Mouse (Mus musculus) heart, postnatal 0 days (tissue): Measurements from ENCODE around the gene Rmnd1. TPM values are rescaled to one million over a fixed set of nuclear protein-coding genes. Genes with fewer than 3 reads are reported as not detected.
"Not testable (repeated sequence)": the region's sequence is repeated elsewhere in the genome, so short reads cannot be mapped to it uniquely, and the experiment has no call there.

Experiments
- ATAC-seq: fragments of 200-750 bp; cut with Nextera tagmentation; 2 replicates; pipeline ENCODE4 v1.8.0; 2017; ENCODE audit warnings: low read depth, moderate number of reproducible peaks, moderate library complexity; ENCODE audit not compliant: insufficient read depth
- DNase-seq: peaks from one replicate; pipeline ENCODE4 v3.0.0-alpha.2; 2016; ENCODE audit warnings: low spot score
- H3K27ac ChIP-seq: fragments of 300-500 bp; sonication (generic); 2 replicates; pipeline ENCODE4 v1.5.1; 2014; ENCODE audit warnings: low read depth, mild to moderate bottlenecking
- H3K27me3 ChIP-seq: fragments of 300-500 bp; sonication (generic); 2 replicates; pipeline ENCODE4 v1.6.1; 2014; ENCODE audit warnings: low read length, mixed read lengths; ENCODE audit not compliant: control insufficient read depth, insufficient read depth
- H3K36me3 ChIP-seq: fragments of 300-500 bp; sonication (generic); replicated peaks from 2 replicates; pipeline ENCODE4 v1.6.1; 2014; ENCODE audit warnings: low read length, mixed read lengths; ENCODE audit not compliant: control insufficient read depth, insufficient read depth
- H3K4me1 ChIP-seq: fragments of 300-500 bp; sonication (generic); 2 replicates; pipeline ENCODE4 v1.6.1; 2014; ENCODE audit warnings: antibody characterized with exemption; ENCODE audit not compliant: control insufficient read depth, insufficient read depth
- H3K4me2 ChIP-seq: fragments of 300-500 bp; sonication (generic); 2 replicates; pipeline ENCODE4 v1.6.1; 2014; ENCODE audit warnings: low read depth, mild to moderate bottlenecking, low read length, moderate library complexity
- H3K4me3 ChIP-seq: fragments of 300-500 bp; sonication (generic); 2 replicates; pipeline ENCODE4 v1.5.1; 2014; ENCODE audit warnings: low read depth, low read length
- H3K9ac ChIP-seq: fragments of 300-500 bp; sonication (generic); replicated peaks from 2 replicates; pipeline ENCODE4 v1.6.1; 2014; ENCODE audit warnings: low read depth, low read length, mixed read lengths
- H3K9me3 ChIP-seq: fragments of 300-500 bp; sonication (generic); replicated peaks from 2 replicates; pipeline ENCODE4 v1.6.1; 2016; ENCODE audit warnings: low read length; ENCODE audit not compliant: control insufficient read depth
- CTCF ChIP-seq: IDR thresholded peaks from 2 replicates; pipeline ENCODE4 v1.5.1; 2016; ENCODE audit warnings: antibody characterized with exemption, control low read depth, low read depth
- EP300 ChIP-seq: IDR thresholded peaks from 2 replicates; pipeline ENCODE4 v1.6.1; 2016; ENCODE audit warnings: antibody characterized with exemption, low read depth
- WGBS: fragments of 180-500 bp; shearing (Covaris S2); extraction: QIAGEN DNeasy Blood & Tissue Kit; methylation state at CpG from one replicate; pipeline ENCODE4 v1.1.7; 2014; 5-methylcytosine and 5-hydroxymethylcytosine counted together
- polyA plus RNA-seq: library from polyadenylated mRNA; unstranded; fragments of >200 nt; fragmentation: Nextera tagmentation; extraction: Ambion mirVana; gene quantifications from 2 replicates; pipeline ENCODE4 v1.2.1, GENCODE M21; 2015
- total RNA-seq: library from RNA; depleted of rRNA; stranded (reverse); fragments of >200 nt; gene quantifications from 2 replicates; pipeline ENCODE4 v1.2.3, GENCODE M21; 2014; ENCODE audit warnings: low replicate concordance

Rmnd1 gene
- total and polyA plus RNA-seq, 2 experiments from 2014 or later: 76.1 to 172 TPM

DNA sequence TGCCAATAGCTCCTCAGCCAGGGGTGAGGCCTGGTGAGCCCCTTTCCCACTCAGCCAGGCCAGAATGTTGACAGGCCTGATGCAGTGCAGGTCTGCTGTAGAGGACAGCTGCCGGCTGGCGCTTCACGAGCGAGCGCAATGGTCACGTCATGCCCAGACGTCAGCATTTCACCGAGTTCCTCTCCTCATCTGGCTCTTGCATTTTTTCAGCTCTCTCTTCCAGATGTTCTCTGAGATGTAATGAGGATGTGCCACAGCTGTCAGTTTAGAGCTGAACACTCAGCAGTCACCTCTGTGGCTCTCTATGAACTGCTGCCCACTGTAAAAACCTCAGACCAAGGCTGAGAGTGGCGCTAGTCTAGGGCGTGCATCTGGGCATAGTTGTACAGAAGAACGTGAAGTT lies 41.4 kb upstream of the Rmnd1 start:
- 38% methylated on average over 11 of the region's 11 CpGs for WGBS
- Histone ChIP-seq H3K27ac (no peak overlapping the region), H3K4me1 (no peaks in the 10 kb centered on the region), H3K4me2 (no peak overlapping the region; the same call in 1 of the 2 replicates), H3K4me3 (no peak overlapping the region), H3K9me3 (no peaks in the 10 kb centered on the region), H3K27me3 (no peaks in the 10 kb centered on the region), H3K36me3 (no peaks in the 10 kb centered on the region), H3K9ac (no peak overlapping the region)
- DNase-seq (peak; percentile 10), ATAC-seq (peak; percentile 77)
- TF ChIP-seq CTCF: no peak
- TF ChIP-seq EP300: no peak

DNA sequence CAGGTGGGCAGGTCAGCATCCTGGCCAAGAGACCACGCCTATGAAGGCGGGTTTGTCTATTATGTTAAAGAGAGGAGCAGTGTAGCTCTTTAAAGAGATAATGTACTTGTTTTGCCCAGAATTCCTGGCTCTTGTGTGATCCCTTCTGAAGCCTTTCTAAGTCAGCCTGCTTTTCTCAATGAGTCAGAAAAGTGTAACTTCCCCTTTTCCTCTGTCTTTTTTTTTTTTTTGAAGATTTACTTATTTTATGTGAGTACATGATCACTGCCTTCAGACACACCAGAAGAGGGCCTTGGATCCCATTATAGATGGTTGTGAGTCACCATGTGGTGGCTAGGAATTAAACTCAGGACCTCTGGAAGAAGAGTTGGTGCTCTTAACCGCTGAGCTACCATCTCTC lies 37.2 kb upstream of the Rmnd1 start:
- H3K36me3 ChIP-seq: no peaks in the 10 kb centered on the region
- ATAC-seq: no peak
- WGBS: 75% methylated on average over 3 of the region's 3 CpGs

DNA sequence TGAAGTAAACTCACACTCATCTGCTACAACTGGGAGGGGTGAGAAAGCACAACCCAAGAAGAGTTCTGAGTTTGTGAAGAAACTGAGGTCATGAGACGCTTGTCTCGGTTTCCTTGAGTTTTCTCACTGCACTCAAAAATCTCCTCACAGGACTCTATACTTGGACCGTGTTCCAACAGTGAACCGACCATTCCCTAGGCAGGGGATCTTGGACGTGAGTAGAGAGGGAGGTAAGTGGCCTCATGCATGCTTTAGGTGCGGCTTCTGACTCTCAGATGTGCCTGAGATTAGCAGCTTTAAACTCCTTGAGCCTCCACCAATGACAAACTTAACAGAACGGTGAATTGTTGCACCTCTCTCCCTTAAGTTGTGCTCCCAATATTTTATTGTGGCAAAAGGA lies 33.6 kb upstream of the Rmnd1 start:
- Histone ChIP-seq H3K4me1 (no peaks in the 10 kb centered on the region), H3K9ac (no peak overlapping the region), H3K27ac (no peak overlapping the region), H3K4me2 (no peak overlapping the region), H3K36me3 (no peaks in the 10 kb centered on the region), H3K9me3 (no peaks in the 10 kb centered on the region), H3K4me3 (no peak overlapping the region), H3K27me3 (no peaks in the 10 kb centered on the region)
- WGBS: 68% methylated on average over 7 of the region's 7 CpGs
- DNase-seq: no peak
- ATAC-seq: no peak
- TF ChIP-seq EP300 (no peak), CTCF (no peak)

More for the DNA sequence above, 37.2 kb upstream of the Rmnd1 start:
- no peak for DNase-seq
- no peak overlapping the region for H3K9ac ChIP-seq
- no peaks in the 10 kb centered on the region for H3K4me1 ChIP-seq
- H3K27me3 ChIP-seq: no peaks in the 10 kb centered on the region
- no peak overlapping the region for H3K4me2 ChIP-seq
- no peak overlapping the region for H3K27ac ChIP-seq
- no peak overlapping the region for H3K4me3 ChIP-seq
- H3K9me3 ChIP-seq: no peaks in the 10 kb centered on the region
- TF ChIP-seq CTCF (no peak), EP300 (no peak)

DNA sequence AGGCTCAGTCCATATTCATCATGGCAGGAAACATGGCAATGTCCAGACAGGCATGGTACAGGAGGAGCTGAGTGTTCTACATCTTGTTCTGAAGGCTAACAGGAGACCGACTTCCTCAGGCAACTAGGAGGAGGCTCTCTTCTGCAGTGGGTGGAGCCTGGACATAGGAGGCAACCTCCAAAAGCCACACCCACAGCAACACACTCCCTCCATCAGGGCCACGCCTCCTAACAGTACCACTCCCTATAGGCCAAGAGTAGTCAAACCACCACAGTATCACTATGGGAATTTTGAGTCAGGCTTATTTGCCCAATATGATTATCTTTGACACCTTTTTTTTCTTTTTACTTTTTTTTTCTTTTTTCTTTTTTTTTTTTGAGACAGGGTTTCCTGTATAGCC lies 28.0 kb upstream of the Rmnd1 start:
- no peak for ATAC-seq

DNA sequence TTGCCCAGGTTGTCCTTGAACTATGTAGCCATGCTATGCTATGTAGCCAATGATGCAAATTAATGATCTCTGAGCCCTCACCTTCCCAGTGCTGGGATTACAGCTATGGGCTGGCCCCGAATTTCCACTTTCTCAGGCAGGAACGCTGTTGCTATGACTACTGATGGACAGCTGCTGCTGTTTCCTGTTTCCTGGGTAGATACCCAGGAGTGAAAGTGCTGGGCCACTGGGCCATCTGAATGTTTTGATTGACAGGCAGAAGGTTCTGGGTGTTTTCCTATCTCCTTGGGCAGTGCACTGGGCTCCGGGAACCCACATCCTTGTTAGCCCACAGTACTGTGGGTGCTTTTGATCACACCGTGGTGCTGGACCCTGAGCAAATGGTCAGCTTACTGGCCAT lies 24.2 kb upstream of the Rmnd1 start:
- ATAC-seq: no peak
- WGBS: 52% methylated on average over 4 of the region's 4 CpGs
- no peaks in the 10 kb centered on the region for H3K4me1 ChIP-seq

More for the DNA sequence above, 28.0 kb upstream of the Rmnd1 start:
- no peak for DNase-seq
- no peaks in the 10 kb centered on the region for H3K4me1 ChIP-seq
- no peaks in the 10 kb centered on the region for H3K27me3 ChIP-seq
- H3K27ac ChIP-seq: no peak overlapping the region
- WGBS: 86% methylated on average over 2 of the region's 2 CpGs
- no peak overlapping the region for H3K9ac ChIP-seq
- H3K4me3 ChIP-seq: no peak overlapping the region
- no peaks in the 10 kb centered on the region for H3K9me3 ChIP-seq
- no peak overlapping the region for H3K4me2 ChIP-seq
- TF ChIP-seq CTCF (no peak), EP300 (no peak)
- peaks cover 7% of the 10 kb centered on the region; the same call in 1 of the 2 replicates for H3K36me3 ChIP-seq

DNA sequence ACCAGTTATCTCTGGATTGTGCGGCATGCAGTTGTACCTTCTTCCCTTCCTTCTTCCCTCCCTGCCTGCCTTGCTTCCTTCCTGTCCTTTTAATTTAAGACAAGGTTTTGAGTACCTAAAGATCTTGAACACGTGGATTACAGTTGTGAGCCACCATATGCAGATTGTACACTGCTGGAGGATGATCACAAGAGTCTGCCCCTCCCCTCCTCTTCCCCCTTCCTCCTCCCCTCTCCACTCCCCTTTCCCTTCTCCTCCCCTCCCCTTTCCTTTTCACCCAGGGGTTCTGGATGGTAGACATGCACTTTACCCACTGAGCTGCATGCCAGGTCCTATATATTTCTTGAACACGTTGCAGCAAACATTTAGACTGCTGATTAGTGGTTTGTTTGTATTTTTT lies 3.2 kb upstream of the Rmnd1 start:
- no peaks in the 10 kb centered on the region for H3K27me3 ChIP-seq
- H3K4me2 ChIP-seq: no peak overlapping the region
- TF ChIP-seq CTCF: no peak
- TF ChIP-seq EP300: no peak
- peaks cover 27% of the 10 kb centered on the region for H3K36me3 ChIP-seq
- H3K4me3 ChIP-seq: no peak overlapping the region
- 80% methylated on average over 3 of the region's 3 CpGs for WGBS
- no peaks in the 10 kb centered on the region for H3K9me3 ChIP-seq
- no peak overlapping the region for H3K27ac ChIP-seq
- no peak for DNase-seq
- H3K4me1 ChIP-seq: peaks cover 14% of the 10 kb centered on the region
- no peak for ATAC-seq
- no peak overlapping the region for H3K9ac ChIP-seq

More for the DNA sequence above, 24.2 kb upstream of the Rmnd1 start:
- no peak for DNase-seq
- TF ChIP-seq CTCF (no peak), EP300 (no peak)
- Histone ChIP-seq H3K27me3 (no peaks in the 10 kb centered on the region), H3K9me3 (no peaks in the 10 kb centered on the region), H3K4me3 (no peak overlapping the region), H3K4me2 (no peak overlapping the region), H3K27ac (no peak overlapping the region), H3K36me3 (peaks cover 32% of the 10 kb centered on the region), H3K9ac (no peak overlapping the region)

DNA sequence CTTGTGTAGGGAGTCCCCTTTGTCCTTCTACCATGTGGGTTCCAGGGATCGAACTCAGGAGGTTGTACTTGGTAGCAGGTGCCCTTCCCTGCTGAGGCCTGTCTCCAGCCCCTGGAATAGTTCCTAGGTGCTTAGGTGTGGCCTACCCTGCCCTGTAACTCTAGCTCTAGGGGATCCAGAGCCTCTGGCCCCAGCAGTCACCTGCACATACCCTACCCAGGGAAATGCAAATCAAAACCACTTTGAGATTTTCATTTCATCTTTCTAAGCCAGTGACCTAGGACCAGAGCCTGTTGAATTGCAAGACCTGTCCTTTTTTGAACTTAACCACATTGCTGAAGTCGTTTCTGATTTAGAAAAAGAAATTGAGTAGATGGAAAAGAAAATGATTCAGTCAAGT lies 1.7 kb upstream of the Rmnd1 start:
- WGBS: 90% methylated on average over 2 of the region's 2 CpGs
- H3K4me2 ChIP-seq, H3K9ac ChIP-seq, ATAC-seq, H3K27ac ChIP-seq, DNase-seq, H3K4me3 ChIP-seq, H3K9me3 ChIP-seq, H3K27me3 ChIP-seq: not testable (repeated sequence)
- H3K4me1 ChIP-seq: peaks cover 21% of the 10 kb centered on the region
- peaks cover 12% of the 10 kb centered on the region; the same call in 1 of the 2 replicates for H3K36me3 ChIP-seq
